ENCODE assay signal across 26 mouse cellular contexts in the genomic region with DNA sequence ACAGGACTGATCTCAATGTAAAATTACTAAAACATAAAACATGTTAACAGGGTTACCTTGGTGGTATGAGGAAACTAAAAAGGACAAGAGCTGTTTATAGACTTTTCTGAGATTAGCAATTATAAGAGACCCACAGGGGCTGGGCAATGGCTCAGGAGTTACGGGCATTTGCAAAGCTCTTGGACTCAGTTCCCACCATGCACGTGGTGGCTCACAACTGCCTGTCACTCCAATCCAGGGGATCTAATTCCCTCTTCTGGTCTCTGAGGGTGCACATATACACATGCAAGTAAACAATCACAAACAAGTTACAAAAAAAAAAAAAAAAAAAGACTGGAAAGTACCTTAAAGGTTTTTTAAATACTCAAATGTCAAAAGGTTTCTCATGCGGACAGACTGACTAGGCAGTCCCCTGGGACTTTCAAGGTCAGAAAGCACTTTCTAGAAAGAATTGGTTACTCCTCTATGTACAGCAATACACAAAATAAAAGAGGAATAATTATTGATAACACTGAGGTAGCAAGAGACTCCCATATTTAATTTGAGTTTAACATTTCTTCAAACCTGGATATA. TPM values are rescaled to one million over a fixed set of nuclear protein-coding genes. Genes with fewer than 3 reads are reported as not detected.
"Had no signal": no experiment of that assay in that cellular context is flagged by ENCODE, and none has a peak within 500 bp of the region (broad histone marks: within the 10 kb centered on the region; RNA-seq: fewer than 3 reads in every experiment).

No protein-coding gene starts in this region.

- H3K4me2 ChIP-seq: lung, embryonic 14.5 days; midbrain, embryonic 12.5 days; neural tube, embryonic 13.5 days; neural tube, embryonic 15.5 days; stomach, embryonic 15.5 days had no signal

- H3K9ac ChIP-seq: lung, embryonic 14.5 days; midbrain, embryonic 12.5 days; neural tube, embryonic 13.5 days; neural tube, embryonic 15.5 days; stomach, embryonic 15.5 days had no signal

- H3K27me3 ChIP-seq: midbrain, embryonic 12.5 days; neural tube, embryonic 13.5 days; neural tube, embryonic 15.5 days; stomach, embryonic 15.5 days had no signal

- DNase-seq: lung, adult 18-20 months; lung, embryonic 14.5 days; lung, postnatal 10 days; lung, postnatal 4 days; midbrain, embryonic 14.5 days; retina, postnatal 1 day; right cerebral cortex, adult 18-20 months; right cerebral cortex, postnatal 25 days; right cerebral cortex, postnatal 4 days; spleen, adult 18-20 months; thymus, adult 2 months; thymus, postnatal 25 days; thymus, postnatal 4 days had no signal

- H3K4me3 ChIP-seq: midbrain, embryonic 10.5 days; midbrain, embryonic 12.5 days; myocyte; neural tube, embryonic 13.5 days; neural tube, embryonic 15.5 days; stomach, embryonic 15.5 days had no signal

- H3K27ac ChIP-seq: midbrain, embryonic 10.5 days; midbrain, embryonic 12.5 days; neural tube, embryonic 13.5 days; neural tube, embryonic 15.5 days; stomach, embryonic 15.5 days; stomach, postnatal 0 days had no signal

- H3K9me3 ChIP-seq: midbrain, embryonic 10.5 days; midbrain, embryonic 12.5 days; neural tube, embryonic 13.5 days; neural tube, embryonic 15.5 days; stomach, embryonic 15.5 days had no signal

RNA-seq across cellular contexts. Expression of a gene that starts 51.6 kb away (rescaled TPM):
- total RNA-seq: megakaryocyte, adult 5-6 weeks; megakaryocyte-erythroid progenitor cell, adult 5-6 weeks had no signal
- polyA plus RNA-seq: liver, embryonic 16.5 days; lung, embryonic 14.5 days; midbrain, embryonic 10.5 days; midbrain, embryonic 12.5 days; midbrain, embryonic 14.5 days; midbrain, embryonic 16.5 days; myocyte; neural tube, embryonic 11.5 days; neural tube, embryonic 13.5 days; neural tube, embryonic 15.5 days; testis, adult 2 months had no signal
